Mouse (Mus musculus): Measurements from ENCODE around the gene Aldh3a2. TPM values are rescaled to one million over a fixed set of nuclear protein-coding genes. Genes with fewer than 3 reads are reported as not detected.
A peak's percentile ranks its signal among the peaks of the same experiment; 100 is the strongest.
"Not testable (repeated sequence)": the region's sequence is repeated elsewhere in the genome, so short reads cannot be mapped to it uniquely, and the experiment has no call there.

Gene Aldh3a2
- polyA plus RNA-seq, 1 experiment from 2014 or later, result 23.7 TPM

DNA sequence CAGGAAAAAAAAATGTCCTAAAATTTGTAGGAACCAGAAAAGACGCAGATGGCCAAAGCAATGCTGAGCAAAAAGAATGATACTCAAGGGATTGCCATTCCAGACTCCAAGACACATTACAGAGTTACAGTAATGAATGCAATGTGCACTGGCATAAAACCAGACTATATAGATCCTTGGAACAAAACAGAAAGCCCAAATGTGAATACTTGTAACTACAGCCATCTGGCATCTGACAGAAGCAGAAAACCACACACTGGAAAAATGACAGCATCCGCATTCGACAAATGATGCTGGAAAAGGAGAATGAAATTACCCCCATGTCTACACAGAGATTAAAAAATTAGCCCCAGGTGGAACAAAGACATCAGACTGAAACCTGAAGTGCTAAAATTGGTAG is 86.9 kb downstream of the Aldh3a2 start:
- no peak overlapping the region for H3K27ac ChIP-seq
- no peaks in the 10 kb centered on the region for H3K36me3 ChIP-seq
- no peak overlapping the region for H3K4me2 ChIP-seq (replicated peaks)
- no peak overlapping the region for H3K9ac ChIP-seq
- H3K27me3 ChIP-seq, result no peaks in the 10 kb centered on the region
- 80% methylated on average over 3 of the region's 3 CpGs for WGBS
- H3K9me3 ChIP-seq (replicated peaks), result no peaks in the 10 kb centered on the region
- no peak for ATAC-seq (ENCODE audit: low FRiP score)
- no peaks in the 10 kb centered on the region for H3K4me1 ChIP-seq
- no peak overlapping the region for H3K4me3 ChIP-seq

DNA sequence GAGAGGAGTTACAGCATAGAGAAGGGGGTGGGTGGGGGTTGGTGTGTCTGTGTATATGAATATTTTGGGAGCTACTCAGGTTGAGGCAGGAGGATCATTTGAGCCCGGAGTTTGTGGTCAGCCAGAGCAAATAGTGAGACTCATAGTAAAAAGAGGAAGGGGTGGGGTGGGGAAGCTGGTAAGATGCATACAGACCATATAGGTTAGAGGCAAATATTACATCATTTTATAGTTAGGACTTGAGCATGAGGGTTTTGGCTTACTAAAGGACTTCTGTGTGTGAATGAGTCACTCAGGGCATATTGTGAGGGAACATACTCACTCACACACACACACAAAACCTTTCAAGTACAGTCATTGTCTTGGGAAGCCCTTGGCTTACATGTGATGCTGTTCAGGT is 90.9 kb downstream of the Aldh3a2 start:
- ATAC-seq (ENCODE audit: low FRiP score), result no peak
- Histone ChIP-seq H3K9me3 (replicated peaks) (no peaks in the 10 kb centered on the region), H3K36me3 (peaks cover 5% of the 10 kb centered on the region; the same call in 1 of the 2 replicates), H3K27ac (peak overlapping the region; percentile 90), H3K9ac (no peak overlapping the region), H3K27me3 (no peaks in the 10 kb centered on the region), H3K4me3 (no peak overlapping the region), H3K4me1 (peaks cover 21% of the 10 kb centered on the region), H3K4me2 (replicated peaks) (no peak overlapping the region)
- 86% methylated on average over 1 of the region's 1 CpGs for WGBS

DNA sequence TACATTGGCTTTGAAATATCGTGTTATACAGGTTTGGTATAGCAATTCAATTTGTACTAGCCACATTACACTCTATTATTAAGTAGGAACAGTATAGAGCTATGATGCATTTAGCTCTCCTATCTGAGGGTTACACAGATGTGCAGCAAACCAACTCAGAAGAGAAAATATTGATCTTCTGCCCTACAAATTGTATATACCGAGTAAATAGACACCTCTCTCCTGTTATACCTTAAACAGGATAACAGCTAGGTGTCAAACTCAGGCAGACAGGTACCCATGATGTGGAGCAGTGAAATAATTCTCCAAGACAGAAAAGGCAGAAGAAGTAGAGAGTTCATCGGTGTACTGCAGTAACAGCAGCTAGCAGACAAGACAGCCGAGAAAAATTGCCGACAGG is 91.5 kb downstream of the Aldh3a2 start:
- no peak overlapping the region for H3K4me3 ChIP-seq
- H3K27ac ChIP-seq, result peak overlapping the region; percentile 90

DNA sequence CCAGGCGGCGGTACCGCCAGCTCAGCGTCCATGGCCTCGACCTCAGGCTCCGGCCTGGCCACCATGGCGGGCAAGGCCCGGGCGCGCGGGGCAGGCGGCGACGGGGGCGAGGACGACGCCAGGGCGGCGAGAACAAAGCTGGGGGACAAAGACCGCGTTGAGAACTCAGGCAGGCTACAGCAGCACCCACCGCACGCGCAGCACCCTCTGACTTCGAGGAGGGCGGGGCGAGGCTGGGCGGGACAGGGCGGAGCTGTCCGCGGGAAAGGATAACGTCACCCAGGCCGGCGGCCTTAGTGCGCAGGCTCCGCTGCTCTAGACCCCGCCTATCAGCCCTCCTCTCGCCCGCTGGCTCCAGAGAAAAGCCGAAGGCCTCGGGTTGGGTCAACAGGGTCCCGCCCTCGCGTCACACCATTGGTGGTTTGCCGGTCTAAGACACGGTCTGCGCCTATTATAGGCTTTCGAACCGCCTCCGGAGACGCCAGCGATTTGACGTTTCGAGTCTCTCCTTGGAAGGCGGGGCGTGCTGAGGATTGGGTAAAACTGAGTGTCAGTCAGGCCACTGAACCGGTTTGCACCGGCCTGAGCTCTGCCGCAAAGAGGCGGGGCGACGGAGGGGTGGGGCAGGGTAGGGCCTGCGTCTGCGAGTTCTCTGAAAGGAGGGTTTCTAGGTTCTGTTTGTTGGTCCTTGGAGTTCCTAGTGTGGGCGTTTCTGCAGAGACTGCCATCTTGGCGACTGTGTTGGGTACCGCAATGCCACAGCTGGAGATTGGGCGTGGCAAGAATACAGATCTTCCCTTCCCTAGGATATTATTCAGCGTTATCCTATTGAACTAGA is 92.2 kb downstream of the Aldh3a2 start, which contains the start of gene Usp22:
Gene Usp22, minus strand, starts transcription at position 235 of the 838 bp plus-strand sequence.
- ATAC-seq (ENCODE audit: low FRiP score), result peak; percentile 98

More for the DNA sequence above, 91.5 kb downstream of the Aldh3a2 start:
- peak overlapping the region; percentile 47 for H3K4me2 ChIP-seq (replicated peaks)
- no peak for ATAC-seq (ENCODE audit: low FRiP score)
- H3K4me1 ChIP-seq, result peaks cover 26% of the 10 kb centered on the region
- WGBS, result 74% methylated on average over 5 of the region's 5 CpGs
- no peaks in the 10 kb centered on the region for H3K9me3 ChIP-seq (replicated peaks)
- H3K36me3 ChIP-seq, result peaks cover 5% of the 10 kb centered on the region; the same call in 1 of the 2 replicates
- H3K9ac ChIP-seq, result no peak overlapping the region
- H3K27me3 ChIP-seq, result no peaks in the 10 kb centered on the region

DNA sequence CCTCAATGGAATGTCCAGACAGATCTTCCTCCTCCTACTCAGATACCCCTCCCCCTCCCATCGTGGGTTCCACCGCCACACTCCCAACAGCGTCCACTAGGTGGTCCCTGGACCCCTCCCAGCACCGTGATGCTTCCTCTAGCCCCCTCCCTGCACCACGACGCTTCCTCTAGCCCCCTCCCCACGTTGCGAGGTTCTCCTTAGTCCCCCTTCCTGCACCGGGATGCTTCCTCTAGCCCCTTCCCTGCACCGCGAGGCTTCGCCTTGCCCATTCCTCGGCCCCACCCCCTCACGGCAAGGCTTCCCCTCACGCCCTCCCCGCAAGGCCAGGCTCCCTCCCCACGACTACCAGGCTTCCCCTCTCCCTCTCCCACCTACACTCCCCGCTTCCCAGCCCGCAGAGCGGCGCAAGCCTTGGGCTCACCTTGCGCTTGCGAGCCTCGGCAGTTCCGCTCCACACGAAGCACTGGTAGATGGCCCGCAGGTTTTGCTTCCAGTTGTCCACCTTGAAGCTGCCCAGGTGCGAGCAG is 92.9 kb downstream of the Aldh3a2 start:
- WGBS, result 1% methylated on average over 28 of the region's 28 CpGs
- peak overlapping the region; percentile 99 for H3K9ac ChIP-seq
- no peaks in the 10 kb centered on the region for H3K9me3 ChIP-seq (replicated peaks)
- H3K4me3 ChIP-seq, result peak overlapping the region; percentile 99
- peak overlapping the region; percentile 99 for H3K27ac ChIP-seq
- peak; percentile 41 for ATAC-seq (ENCODE audit: low FRiP score)
- peaks cover 5% of the 10 kb centered on the region; the same call in 1 of the 2 replicates for H3K36me3 ChIP-seq
- H3K27me3 ChIP-seq, result no peaks in the 10 kb centered on the region
- H3K4me2 ChIP-seq (replicated peaks), result peak overlapping the region; percentile 71
- H3K4me1 ChIP-seq, result peaks cover 38% of the 10 kb centered on the region

More for the DNA sequence above, 92.2 kb downstream of the Aldh3a2 start, which contains the start of gene Usp22:
- Histone ChIP-seq H3K9ac (peak within 1 kb of the TSS; percentile 99), H3K9me3 (replicated peaks) (no peaks in the 10 kb centered on the region), H3K4me1 (peaks cover 33% of the 10 kb centered on the region), H3K27me3 (no peaks in the 10 kb centered on the region), H3K36me3 (peaks cover 5% of the 10 kb centered on the region; the same call in 1 of the 2 replicates), H3K4me2 (replicated peaks) (peak within 1 kb of the TSS; percentile 71), H3K4me3 (peak within 1 kb of the TSS; percentile 99), H3K27ac (peak within 1 kb of the TSS; percentile 99)
- under 1% methylated on average over 69 of the region's 69 CpGs for WGBS

DNA sequence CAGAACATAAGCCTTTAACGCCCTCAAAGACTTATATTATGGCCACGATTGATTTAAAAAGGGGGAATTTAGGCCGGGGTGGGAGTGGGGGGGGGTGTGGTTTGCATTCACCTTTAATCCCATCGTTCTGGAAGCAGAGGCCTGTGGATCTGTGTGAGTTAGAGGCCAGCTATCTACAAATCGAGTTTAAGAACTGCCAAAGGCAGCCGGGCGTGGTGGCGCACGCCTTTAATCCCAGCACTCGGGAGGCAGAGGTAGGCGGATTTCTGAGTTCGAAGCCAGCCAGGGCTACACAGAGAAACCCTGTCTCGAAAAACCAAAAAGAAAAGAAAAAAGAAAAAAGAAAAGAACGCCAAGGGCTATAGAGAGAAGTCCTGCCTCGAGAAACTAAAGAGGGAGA is 93.8 kb downstream of the Aldh3a2 start:
- 33% methylated on average over 15 of the region's 15 CpGs for WGBS
- Histone ChIP-seq H3K4me1 (peaks cover 45% of the 10 kb centered on the region), H3K4me2 (replicated peaks) (peak overlapping the region; percentile 71), H3K4me3 (peak overlapping the region; percentile 99), H3K9ac (peak overlapping the region; percentile 54)
- not testable (repeated sequence) for H3K9me3 ChIP-seq (replicated peaks); H3K27ac ChIP-seq; H3K36me3 ChIP-seq; ATAC-seq (ENCODE audit: low FRiP score); H3K27me3 ChIP-seq

Other genes with a start within 250 kb of the Aldh3a2 start
- gene Kcnj12, start 244.9 kb downstream of the Aldh3a2 start, polyA plus RNA-seq (2016; fragmentation: Nextera tagmentation; extraction: Ambion mirVana), result 2.7 and 3.2 TPM in 2 replicates
- 1.1 and 1.5 TPM in 2 replicates for gene Tnfrsf13b, start 140.7 kb downstream of the Aldh3a2 start, polyA plus RNA-seq (2016; fragmentation: Nextera tagmentation; extraction: Ambion mirVana)
- 344 and 354 TPM in 2 replicates for gene Usp22, start 92.4 kb downstream of the Aldh3a2 start, polyA plus RNA-seq (2016; fragmentation: Nextera tagmentation; extraction: Ambion mirVana)
- gene Aldh3a1, start 59.9 kb downstream of the Aldh3a2 start, polyA plus RNA-seq (2016; fragmentation: Nextera tagmentation; extraction: Ambion mirVana), result not detected in 2 replicates
- gene Slc47a2, start 75.4 kb upstream of the Aldh3a2 start, polyA plus RNA-seq (2016; fragmentation: Nextera tagmentation; extraction: Ambion mirVana), result not detected in 2 replicates
- 0.10 and 0.20 TPM in 2 replicates for gene Slc47a1, start 110.9 kb upstream of the Aldh3a2 start, polyA plus RNA-seq (2016; fragmentation: Nextera tagmentation; extraction: Ambion mirVana)
- 5.1 and 7.3 TPM in 2 replicates for gene Rnf112, start 186.7 kb upstream of the Aldh3a2 start, polyA plus RNA-seq (2016; fragmentation: Nextera tagmentation; extraction: Ambion mirVana)
- 131 and 160 TPM in 2 replicates for gene Mfap4, start 218.0 kb upstream of the Aldh3a2 start, polyA plus RNA-seq (2016; fragmentation: Nextera tagmentation; extraction: Ambion mirVana)
- gene Mapk7, start 226.9 kb upstream of the Aldh3a2 start, polyA plus RNA-seq (2016; fragmentation: Nextera tagmentation; extraction: Ambion mirVana), result 89.0 and 94.9 TPM in 2 replicates
- 32.0 and 33.8 TPM in 2 replicates for gene B9d1, start 237.7 kb upstream of the Aldh3a2 start, polyA plus RNA-seq (2016; fragmentation: Nextera tagmentation; extraction: Ambion mirVana)

Measured in hindbrain, embryonic 12.5 days (tissue).